Mouse (Mus musculus) thymus, postnatal 25 days (tissue): ENCODE measurements around the gene Ntf5.

Experiments
- DNase-seq: peaks from one replicate; pipeline ENCODE4 v3.0.0; 2022

The Ntf5 gene

DNA sequence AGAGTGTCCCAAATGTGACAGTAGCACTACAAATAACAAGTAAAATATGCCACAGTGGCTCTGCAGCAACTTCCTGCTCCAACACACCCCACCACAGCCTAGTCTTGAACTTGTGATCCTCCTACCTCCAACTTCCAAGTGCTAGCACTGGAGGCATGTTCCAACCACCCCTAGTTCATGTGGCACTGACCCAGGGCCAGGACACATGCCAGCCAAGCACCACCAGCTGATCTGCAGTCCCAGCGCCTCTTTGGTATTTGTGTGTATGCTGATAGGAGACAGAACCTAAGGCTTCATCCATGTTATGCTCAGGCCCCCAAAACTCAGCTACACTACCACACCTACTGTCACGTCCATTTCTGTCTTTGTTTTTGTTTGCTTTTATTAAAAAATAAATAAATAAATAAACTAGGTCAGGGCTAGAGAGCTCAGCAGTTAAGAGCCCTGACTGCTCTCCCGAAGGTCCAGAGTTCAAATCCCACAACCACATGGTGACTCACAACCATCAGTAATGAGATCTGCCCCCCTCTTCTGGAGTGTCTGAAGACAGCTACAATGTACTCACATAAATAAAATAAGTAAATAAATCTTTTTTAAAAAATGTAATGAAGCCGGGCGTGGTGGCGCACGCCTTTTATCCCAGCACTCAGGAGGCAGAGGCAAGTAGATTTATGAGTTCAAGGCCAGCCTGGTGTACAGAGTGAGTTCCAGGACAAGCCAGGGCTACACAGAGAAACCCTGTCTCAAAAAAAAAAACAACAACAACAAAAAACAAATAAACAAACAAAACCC is 50.7 kb downstream of the Ntf5 start:
- no peak for DNase-seq

DNA sequence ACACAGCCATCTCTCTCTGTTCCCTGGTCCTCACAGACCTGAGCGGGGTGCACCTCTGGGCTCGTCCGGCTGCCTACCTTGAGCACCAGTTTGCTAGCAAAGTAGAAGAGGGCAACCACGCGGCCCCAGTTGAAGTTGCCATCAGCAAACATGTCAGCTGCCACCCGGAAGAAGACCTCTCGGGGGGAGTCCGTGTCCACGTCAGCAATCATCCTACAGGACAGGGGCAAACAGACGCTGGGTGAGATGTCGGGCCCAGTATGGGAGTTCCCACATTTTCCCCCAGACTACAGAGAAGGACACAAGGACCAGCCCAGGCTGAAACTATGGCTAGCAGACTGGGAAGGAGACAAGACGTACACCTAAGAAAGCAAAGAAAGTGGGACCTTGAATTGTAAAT is 51.6 kb downstream of the Ntf5 start:
- no peak for DNase-seq

DNA sequence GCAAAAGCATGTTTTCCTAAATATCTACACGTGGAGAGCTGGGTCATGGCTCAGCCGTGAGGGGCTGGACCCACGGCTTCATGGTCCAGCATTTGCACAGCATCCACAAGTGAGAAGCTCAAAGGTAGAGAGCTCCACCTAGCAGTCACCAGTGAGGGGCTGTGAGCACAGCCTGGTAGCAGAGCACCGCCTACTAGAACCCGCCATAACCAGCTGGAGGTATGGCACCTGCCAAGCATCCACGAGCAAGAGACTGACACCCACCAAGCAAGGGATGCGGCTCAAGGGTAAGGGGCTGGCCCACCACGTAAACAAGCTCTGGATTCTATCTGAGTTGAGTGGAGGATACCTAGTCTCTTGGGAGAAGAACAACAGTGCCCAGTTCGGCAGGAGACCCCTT is 52.1 kb downstream of the Ntf5 start:
- peak; percentile 30 for DNase-seq

DNA sequence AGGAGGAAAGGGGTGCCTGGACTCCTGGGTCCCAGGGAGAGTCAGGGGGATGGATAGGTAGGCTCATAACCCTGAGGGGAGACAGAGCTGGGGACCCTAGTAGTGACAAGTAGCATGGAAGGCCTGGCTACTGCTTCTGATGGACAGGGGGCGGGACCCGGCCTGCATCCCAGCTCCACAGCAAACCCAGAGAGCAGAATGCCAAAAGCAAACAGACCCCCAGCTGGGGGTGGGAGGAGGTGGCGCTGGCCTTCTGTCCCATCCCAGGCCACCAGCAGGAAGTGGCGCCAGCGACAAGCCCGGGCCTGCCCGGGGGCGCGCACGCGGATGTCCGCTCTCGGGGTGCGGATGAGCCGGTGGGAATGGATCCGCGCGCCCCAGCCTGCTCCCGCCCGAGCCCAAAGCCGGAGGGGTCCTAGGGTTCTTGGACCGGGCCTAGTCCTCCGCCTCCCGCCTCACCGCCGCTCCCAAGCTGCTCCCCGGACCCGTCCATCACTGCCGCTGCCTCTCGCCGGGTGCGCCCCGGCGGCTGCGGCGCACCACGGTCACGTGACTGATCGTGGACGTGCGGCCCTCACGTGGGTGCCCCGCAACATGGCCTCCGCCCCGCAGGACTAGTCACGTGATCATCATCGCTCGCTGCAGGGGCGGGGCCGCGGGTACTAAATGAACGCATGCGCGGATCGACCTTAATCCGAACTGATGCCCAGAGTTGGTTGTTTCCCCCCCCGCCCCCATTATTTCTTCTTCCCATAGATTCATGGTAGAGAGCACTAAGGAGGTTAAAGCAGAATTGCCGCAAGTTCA is 53.0 kb downstream of the Ntf5 start, which contains the start of gene Bax:
Gene Bax (minus strand): TSS at position 616 of the 807 bp plus-strand sequence.
- peak; percentile 88 for DNase-seq
